Mouse (Mus musculus): ENCODE results near the gene Hoxa7.

DNA sequence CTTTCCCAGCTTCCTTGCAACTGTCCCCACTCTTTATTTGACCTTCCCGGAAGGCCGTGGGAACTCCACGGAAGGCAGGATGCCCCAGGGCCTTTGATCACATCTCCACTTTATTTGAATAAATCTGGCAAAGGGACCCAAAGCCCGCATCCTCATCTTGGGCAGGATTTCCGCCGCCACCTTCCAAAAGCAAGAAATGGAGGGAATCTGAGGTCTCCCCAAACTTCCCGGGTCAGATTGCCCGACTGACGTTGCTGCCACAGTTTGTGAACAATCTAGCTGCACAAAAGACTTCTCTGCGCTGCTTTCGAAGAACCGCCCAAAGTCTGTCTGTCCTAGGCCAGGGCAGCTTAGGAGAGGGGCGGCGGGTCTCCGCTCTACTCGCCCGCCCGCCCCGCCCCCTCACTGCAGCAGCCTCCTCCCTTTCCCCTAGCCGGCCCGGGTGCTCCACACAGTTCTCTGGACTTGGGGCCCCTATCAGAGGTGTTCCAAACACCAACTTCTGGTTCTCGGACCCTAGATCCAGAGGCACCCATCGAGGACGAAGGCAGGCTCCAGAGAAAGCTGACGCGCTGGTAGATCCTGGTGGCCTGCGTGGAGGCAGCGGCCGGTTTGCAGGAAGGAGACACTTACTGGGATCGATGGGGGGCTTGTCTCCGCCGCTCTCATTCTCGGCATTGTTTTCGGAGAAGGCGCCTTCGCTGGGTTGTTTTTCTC lies 3.4 kb upstream of the Hoxa7 start:
- no peak for TF ChIP-seq CTCF (IDR thresholded peaks at IDR 0.05; ENCODE audit: borderline replicate concordance, extremely low read depth, insufficient read depth, insufficient read length)
- no peak for TF ChIP-seq POLR2A (IDR thresholded peaks at IDR 0.05; ENCODE audit: borderline replicate concordance, extremely low read depth, insufficient read depth, insufficient read length, poor library complexity, severe bottlenecking)
